Mouse (Mus musculus) adrenal gland, adult 10 weeks (tissue): ENCODE data around the gene Cds2. TPM values are rescaled to one million over a fixed set of nuclear protein-coding genes. Genes with fewer than 3 reads are reported as not detected.

Source experiments
- polyA plus RNA-seq: library from polyadenylated mRNA; stranded (reverse); fragments of 350-450 nt; fragmentation: Illumina TruSeq; extraction: RNeasy Lipid Tissue Mini Kit (QIAGEN cat#74804); gene quantifications from one replicate; pipeline ENCODE4 v1.2.3, GENCODE M21; 2014; ENCODE audit warnings: low read depth, low replicate concordance

The Cds2 gene
- 34.4 TPM for polyA plus RNA-seq

DNA sequence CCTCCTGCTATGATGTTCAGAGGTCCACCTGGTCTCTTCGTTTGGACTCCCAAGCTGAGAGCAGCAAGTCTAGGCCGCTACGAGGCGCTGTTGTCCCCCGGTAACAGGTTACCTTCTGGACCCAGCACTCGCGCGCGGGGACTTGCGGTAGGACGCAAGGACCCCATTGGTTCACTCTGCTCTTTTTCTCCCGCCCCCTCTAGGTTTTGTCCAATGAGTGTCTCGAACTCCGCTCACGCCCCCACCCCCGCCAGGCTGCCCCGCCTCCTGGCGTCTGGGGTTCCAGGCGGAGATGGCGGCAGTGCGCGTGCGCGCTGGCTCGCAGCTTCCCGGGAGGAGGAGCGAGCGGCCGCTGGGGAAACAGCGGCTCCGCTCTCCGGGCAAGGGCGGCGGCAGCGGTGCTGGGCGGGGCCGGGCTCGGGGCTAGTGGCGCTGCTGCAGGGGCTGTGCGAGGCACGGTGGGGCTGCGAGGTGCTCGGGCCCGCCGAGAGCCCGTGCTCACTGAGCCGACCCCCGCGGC is at the start of gene Cds2:
TSS of gene Cds2 (plus strand) at position 270 of the 520 bp plus-strand sequence.

GRCm38 (mm10) chr2:132247539-132248313 is 15.2 kb upstream of the Cds2 start, which contains the start of gene Tmem230:
Gene Tmem230 (minus strand): TSS chr2:132247807.

DNA sequence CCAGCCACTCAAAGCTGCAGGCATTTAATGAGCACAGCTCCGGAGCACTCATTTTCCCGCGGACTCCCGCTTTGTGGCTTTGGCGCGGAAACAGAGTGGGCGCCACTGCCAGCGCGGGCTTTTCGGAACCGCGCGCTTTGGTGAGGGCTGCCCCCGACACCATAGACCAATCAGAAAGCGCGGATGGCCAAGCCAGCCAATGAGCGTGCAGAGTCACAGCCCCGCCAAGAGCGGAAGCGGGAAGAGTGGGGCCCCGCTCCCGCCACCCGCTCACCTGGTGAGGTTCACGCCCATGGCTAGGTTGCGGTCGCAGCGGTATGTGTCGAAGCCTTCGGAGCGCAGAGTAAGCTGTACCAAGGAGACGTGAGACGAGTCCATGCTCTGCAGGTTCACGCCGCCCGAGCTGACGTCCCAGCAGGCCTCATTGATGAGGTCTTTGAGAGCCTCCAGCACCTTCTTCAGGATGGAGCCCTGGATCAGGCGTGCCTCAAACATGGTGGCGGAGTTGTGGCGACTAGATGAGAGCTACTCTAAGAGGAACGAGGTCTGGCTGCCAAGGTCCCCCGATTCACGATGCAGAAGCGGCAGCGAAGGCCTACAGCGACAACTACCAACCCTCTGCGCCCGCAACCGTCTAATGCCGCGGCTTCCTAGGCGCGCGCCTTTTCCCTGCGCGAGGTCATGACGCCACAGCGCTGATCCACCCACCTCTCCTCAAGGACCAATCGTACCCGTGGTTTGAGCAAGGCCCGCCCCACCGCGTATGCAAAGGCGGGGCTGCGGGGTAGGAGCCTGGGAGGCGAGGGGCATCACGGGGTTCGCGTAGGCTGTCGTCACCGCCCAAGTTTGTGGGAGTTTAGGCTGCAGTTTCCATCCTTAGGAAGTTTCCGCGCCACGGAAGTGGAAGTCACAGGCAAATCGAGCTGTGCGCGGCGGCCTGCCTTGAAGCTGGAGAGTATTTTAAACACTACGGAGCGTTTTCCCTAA is 10.1 kb upstream of the Cds2 start, which contains the start of gene Pcna:
TSS of gene Pcna (minus strand) at position 773 of the 987 bp plus-strand sequence.

Other genes starting within 250 kb of the Cds2 start
- 4.2 TPM for gene Rassf2, start 232.9 kb upstream of the Cds2 start, polyA plus RNA-seq
- 133 TPM for gene Slc23a2, start 118.0 kb upstream of the Cds2 start, polyA plus RNA-seq
- gene Tmem230, start 15.3 kb upstream of the Cds2 start, polyA plus RNA-seq = 116 TPM
- gene Pcna, start 9.8 kb upstream of the Cds2 start, polyA plus RNA-seq = 246 TPM
- not detected for gene Prokr2, start 122.3 kb downstream of the Cds2 start, polyA plus RNA-seq